Mouse (Mus musculus) E14TG2a.4 (cell line): ENCODE results near the gene Evi5.

Experiments used
- CTCF ChIP-seq: conservative IDR thresholded peaks from 2 replicates; pipeline ENCODE4 v1.5.1; 2014; ENCODE audit warnings: low read length
- NANOG ChIP-seq: IDR thresholded peaks from 2 replicates; pipeline ENCODE4 v1.6.1; 2014; ENCODE audit warnings: borderline replicate concordance, low read length, mixed read lengths
- POU5F1 ChIP-seq: IDR thresholded peaks from 2 replicates; pipeline ENCODE4 v1.6.1; 2014; ENCODE audit warnings: low read length, borderline replicate concordance

DNA sequence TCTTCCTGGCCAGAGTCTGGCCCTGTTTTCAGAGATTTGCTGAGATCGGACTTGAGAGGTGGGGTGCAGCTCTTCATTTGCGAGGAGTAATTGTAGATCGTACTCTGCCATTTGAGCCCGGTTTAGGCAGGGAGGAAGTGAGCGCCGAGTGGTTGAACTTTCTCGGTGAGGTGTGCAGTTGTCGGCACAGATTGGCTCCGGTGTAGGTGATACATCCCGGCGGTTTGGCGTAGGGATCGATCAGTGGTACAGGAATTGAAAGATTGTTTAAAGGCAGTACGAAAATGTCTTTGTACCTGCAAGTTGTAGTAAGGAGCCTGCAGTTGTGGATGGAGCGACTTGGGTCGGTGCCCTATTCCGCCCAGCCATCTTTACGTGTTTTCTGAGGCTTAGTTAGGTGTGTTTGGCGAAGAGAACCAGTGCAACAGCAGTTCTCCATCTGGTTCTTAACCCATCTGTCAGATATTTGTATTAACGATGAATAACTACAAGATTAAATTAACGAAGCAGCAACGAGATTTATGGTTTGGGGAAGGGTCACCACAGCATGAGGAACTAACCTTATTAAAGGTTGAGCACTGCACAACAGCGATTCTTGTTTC lies 26.2 kb upstream of the Evi5 start:
- TF ChIP-seq CTCF: no peak
- TF ChIP-seq POU5F1: no peak
- TF ChIP-seq NANOG: no peak
